Mouse (Mus musculus): ENCODE measurements at regions not wholly inside any gene's neighbourhood (a gene's known extent, or its start where the extent isn't known, plus 50 kb on each side); places are given as distances from the start of the nearest gene placed in this dataset.

GRCm38 (mm10) chr2:51041101-51041500, 107.8 kb downstream of the Rnd3 start:
- Histone ChIP-seq H3K36me3 (ENCODE audit: control insufficient read depth, insufficient read depth, low read length) (no peaks in the 10 kb centered on the region), H3K4me1 (ENCODE audit: control insufficient read depth, insufficient read depth, insufficient read length, low read length) (peaks cover 5% of the 10 kb centered on the region; the same call in 1 of the 2 replicates), H3K27ac (ENCODE audit: insufficient read depth, low read depth, low read length) (no peak overlapping the region), H3K27me3 (ENCODE audit: control insufficient read depth, insufficient read depth, low read length) (no peaks in the 10 kb centered on the region), H3K4me3 (ENCODE audit: low read depth, low read length) (no peak overlapping the region)
- TF ChIP-seq POLR2A (IDR thresholded peaks at IDR 0.05; ENCODE audit: low read depth, low read length) (no peak), CTCF (IDR thresholded peaks at IDR 0.05; ENCODE audit: extremely low read depth, insufficient read length, insufficient replicate concordance, low read depth, low read length) (no peak)
- 63% methylated on average over 7 of the region's 7 CpGs for WGBS

GRCm38 (mm10) chr2:51038685-51039084, 110.2 kb downstream of the Rnd3 start:
- H3K4me3 ChIP-seq (ENCODE audit: low read depth, low read length) = no peak overlapping the region
- no peaks in the 10 kb centered on the region for H3K27me3 ChIP-seq (ENCODE audit: control insufficient read depth, insufficient read depth, low read length)
- TF ChIP-seq CTCF (IDR thresholded peaks at IDR 0.05; ENCODE audit: extremely low read depth, insufficient read length, insufficient replicate concordance, low read depth, low read length) = no peak
- no peak for TF ChIP-seq POLR2A (IDR thresholded peaks at IDR 0.05; ENCODE audit: low read depth, low read length)
- no peaks in the 10 kb centered on the region for H3K36me3 ChIP-seq (ENCODE audit: control insufficient read depth, insufficient read depth, low read length)
- H3K4me1 ChIP-seq (ENCODE audit: control insufficient read depth, insufficient read depth, insufficient read length, low read length) = peaks cover 5% of the 10 kb centered on the region
- WGBS = 31% methylated on average over 6 of the region's 6 CpGs
- no peak overlapping the region for H3K27ac ChIP-seq (ENCODE audit: insufficient read depth, low read depth, low read length)

- no peak overlapping the region for H3K4me3 ChIP-seq (ENCODE audit: low read depth, low read length)
- 87% methylated on average over 5 of the region's 5 CpGs for WGBS
- no peak for TF ChIP-seq POLR2A (IDR thresholded peaks at IDR 0.05; ENCODE audit: low read depth, low read length)
- TF ChIP-seq CTCF (IDR thresholded peaks at IDR 0.05; ENCODE audit: extremely low read depth, insufficient read length, insufficient replicate concordance, low read depth, low read length) = no peak
- no peak overlapping the region for H3K27ac ChIP-seq (ENCODE audit: insufficient read depth, low read depth, low read length)
- H3K4me1 ChIP-seq (ENCODE audit: control insufficient read depth, insufficient read depth, insufficient read length, low read length) = peaks cover 5% of the 10 kb centered on the region
- no peaks in the 10 kb centered on the region for H3K36me3 ChIP-seq (ENCODE audit: control insufficient read depth, insufficient read depth, low read length)
- H3K27me3 ChIP-seq (ENCODE audit: control insufficient read depth, insufficient read depth, low read length) = no peaks in the 10 kb centered on the region
Observed at GRCm38 (mm10) chr2:51036995-51037394, 111.9 kb downstream of the Rnd3 start.

GRCm38 (mm10) chr2:51036190-51036755, 112.6 kb downstream of the Rnd3 start:
- Histone ChIP-seq H3K4me3 (ENCODE audit: low read depth, low read length) (no peak overlapping the region), H3K36me3 (ENCODE audit: control insufficient read depth, insufficient read depth, low read length) (no peaks in the 10 kb centered on the region), H3K27me3 (ENCODE audit: control insufficient read depth, insufficient read depth, low read length) (no peaks in the 10 kb centered on the region), H3K27ac (ENCODE audit: insufficient read depth, low read depth, low read length) (no peak overlapping the region), H3K4me1 (ENCODE audit: control insufficient read depth, insufficient read depth, insufficient read length, low read length) (peaks cover 5% of the 10 kb centered on the region)
- WGBS = 88% methylated on average over 8 of the region's 8 CpGs
- TF ChIP-seq POLR2A (IDR thresholded peaks at IDR 0.05; ENCODE audit: low read depth, low read length) (no peak), CTCF (IDR thresholded peaks at IDR 0.05; ENCODE audit: extremely low read depth, insufficient read length, insufficient replicate concordance, low read depth, low read length) (no peak)

- Histone ChIP-seq H3K36me3 (ENCODE audit: control insufficient read depth, insufficient read depth, low read length) (no peaks in the 10 kb centered on the region), H3K4me3 (ENCODE audit: low read depth, low read length) (no peak overlapping the region), H3K27ac (ENCODE audit: insufficient read depth, low read depth, low read length) (no peak overlapping the region), H3K4me1 (ENCODE audit: control insufficient read depth, insufficient read depth, insufficient read length, low read length) (peaks cover 5% of the 10 kb centered on the region), H3K27me3 (ENCODE audit: control insufficient read depth, insufficient read depth, low read length) (no peaks in the 10 kb centered on the region)
- WGBS = 92% methylated on average over 7 of the region's 7 CpGs
- no peak for TF ChIP-seq CTCF (IDR thresholded peaks at IDR 0.05; ENCODE audit: extremely low read depth, insufficient read length, insufficient replicate concordance, low read depth, low read length)
- TF ChIP-seq POLR2A (IDR thresholded peaks at IDR 0.05; ENCODE audit: low read depth, low read length) = no peak
Observed at GRCm38 (mm10) chr2:51033881-51034280, 115.0 kb downstream of the Rnd3 start.

GRCm38 (mm10) chr2:51022479-51022878, 126.4 kb downstream of the Rnd3 start:
- Histone ChIP-seq H3K27me3 (ENCODE audit: control insufficient read depth, insufficient read depth, low read length) (no peaks in the 10 kb centered on the region), H3K27ac (ENCODE audit: insufficient read depth, low read depth, low read length) (no peak overlapping the region), H3K36me3 (ENCODE audit: control insufficient read depth, insufficient read depth, low read length) (no peaks in the 10 kb centered on the region), H3K4me1 (ENCODE audit: control insufficient read depth, insufficient read depth, insufficient read length, low read length) (peaks cover 6% of the 10 kb centered on the region; the same call in 1 of the 2 replicates), H3K4me3 (ENCODE audit: low read depth, low read length) (no peak overlapping the region)
- TF ChIP-seq CTCF (IDR thresholded peaks at IDR 0.05; ENCODE audit: extremely low read depth, insufficient read length, insufficient replicate concordance, low read depth, low read length) = no peak
- no peak for TF ChIP-seq POLR2A (IDR thresholded peaks at IDR 0.05; ENCODE audit: low read depth, low read length)
- 57% methylated on average over 2 of the region's 2 CpGs for WGBS

- Histone ChIP-seq H3K36me3 (ENCODE audit: control insufficient read depth, insufficient read depth, low read length) (no peaks in the 10 kb centered on the region), H3K27ac (ENCODE audit: insufficient read depth, low read depth, low read length) (no peak overlapping the region), H3K4me3 (ENCODE audit: low read depth, low read length) (no peak overlapping the region), H3K27me3 (ENCODE audit: control insufficient read depth, insufficient read depth, low read length) (no peaks in the 10 kb centered on the region), H3K4me1 (ENCODE audit: control insufficient read depth, insufficient read depth, insufficient read length, low read length) (no peaks in the 10 kb centered on the region)
- 84% methylated on average over 5 of the region's 5 CpGs for WGBS
- TF ChIP-seq CTCF (IDR thresholded peaks at IDR 0.05; ENCODE audit: extremely low read depth, insufficient read length, insufficient replicate concordance, low read depth, low read length) = no peak
- TF ChIP-seq POLR2A (IDR thresholded peaks at IDR 0.05; ENCODE audit: low read depth, low read length) = no peak
Observed at GRCm38 (mm10) chr2:51016129-51016402, 132.8 kb downstream of the Rnd3 start.

Data from small intestine, adult 2 months (tissue).